Mouse (Mus musculus) myocyte (in vitro differentiated cells): ENCODE results near the gene Ehd3.

Experiments used
- E2F4 ChIP-seq: IDR thresholded peaks from one replicate; pipeline ENCODE4 v1.6.1; 2011; ENCODE audit warnings: mild to moderate bottlenecking, control low read depth, moderate library complexity; ENCODE audit not compliant: insufficient read depth
- POLR2A ChIP-seq: IDR thresholded peaks from one replicate; pipeline ENCODE4 v1.6.1; 2011; ENCODE audit warnings: low read depth, mild to moderate bottlenecking, control low read depth, moderate library complexity; ENCODE audit not compliant: insufficient read length

GRCm38 (mm10) chr17:73822255-73822654, 18.3 kb downstream of the Ehd3 start:
- TF ChIP-seq POLR2A = no peak
- TF ChIP-seq E2F4 = no peak
